ENCODE assay signal across 8 mouse cellular contexts in genomic region chr4:130878273-130879047, GRCm38 (mm10). TPM values are rescaled to one million over a fixed set of nuclear protein-coding genes. Genes with fewer than 3 reads are reported as not detected.
A peak's percentile ranks its signal among the peaks of the same experiment; 100 is the strongest.
DNase-seq lines count a peak whose midpoint lies in the region; ATAC-seq and TF ChIP-seq lines count a peak whose summit lies in the region.

No protein-coding gene starts in this region.

- ATAC-seq in forebrain, embryonic 11.5 days (replicated peaks; ENCODE audit: low FRiP score): peak; percentile 79
- ATAC-seq in heart, embryonic 16.5 days (replicated peaks; ENCODE audit: extremely low read depth, insufficient read depth, low FRiP score): peak; percentile 62
- no peak for ATAC-seq in liver, embryonic 14.5 days (ENCODE audit: insufficient read depth)
- ATAC-seq in neural tube, embryonic 12.5 days (ENCODE audit: low FRiP score, low read depth): peak; percentile 81
- ATAC-seq in stomach, postnatal 0 days (ENCODE audit: low FRiP score, low TSS enrichment): peak; percentile 65

- TF ChIP-seq CTCF in liver, embryonic 14.5 days (IDR thresholded peaks at IDR 0.05; ENCODE audit: low read depth): peak; percentile 85
- TF ChIP-seq CTCF in stomach, postnatal 0 days (IDR thresholded peaks at IDR 0.05; ENCODE audit: low read depth): peak; percentile 93

- H3K27me3 ChIP-seq in forebrain, embryonic 11.5 days (ENCODE audit: control insufficient read depth, insufficient read depth, low read length): peaks cover 11% of the 10 kb centered on the region
- peaks cover 10% of the 10 kb centered on the region for H3K27me3 ChIP-seq in heart, embryonic 16.5 days (ENCODE audit: control insufficient read depth, insufficient read depth, low read length)
- no peaks in the 10 kb centered on the region; the same call in 1 of the 2 replicates for H3K27me3 ChIP-seq in liver, embryonic 14.5 days (ENCODE audit: control insufficient read depth, insufficient read depth, low read length)
- peaks cover 40% of the 10 kb centered on the region for H3K27me3 ChIP-seq in neural tube, embryonic 12.5 days (replicated peaks)
- H3K27me3 ChIP-seq in stomach, postnatal 0 days (ENCODE audit: control insufficient read depth, insufficient read depth, low read length): no peaks in the 10 kb centered on the region

- peaks cover 7% of the 10 kb centered on the region; the same call in 1 of the 2 replicates for H3K4me1 ChIP-seq in forebrain, embryonic 11.5 days (replicated peaks; ENCODE audit: control insufficient read depth, insufficient read depth, low read length)
- H3K4me1 ChIP-seq in heart, embryonic 16.5 days (ENCODE audit: control insufficient read depth, insufficient read depth, low read length): peaks cover 19% of the 10 kb centered on the region
- no peaks in the 10 kb centered on the region for H3K4me1 ChIP-seq in liver, embryonic 14.5 days (replicated peaks; ENCODE audit: control insufficient read depth in 2 of 2, insufficient read depth in 2 of 2, low read length in 1 of 2)
- H3K4me1 ChIP-seq in neural tube, embryonic 12.5 days: peaks cover 28% of the 10 kb centered on the region
- H3K4me1 ChIP-seq in stomach, postnatal 0 days (replicated peaks; ENCODE audit: control insufficient read depth, insufficient read depth): no peaks in the 10 kb centered on the region

- H3K4me2 ChIP-seq in forebrain, embryonic 11.5 days (ENCODE audit: low read depth, low read length, severe bottlenecking): peak overlapping the region; percentile 31
- peak overlapping the region; percentile 63 for H3K4me2 ChIP-seq in heart, embryonic 16.5 days (ENCODE audit: low read depth, low read length)
- no peak overlapping the region for H3K4me2 ChIP-seq in liver, embryonic 14.5 days (ENCODE audit: low read depth)
- H3K4me2 ChIP-seq in neural tube, embryonic 12.5 days (replicated peaks): peak overlapping the region; percentile 43
- H3K4me2 ChIP-seq in stomach, postnatal 0 days (replicated peaks; ENCODE audit: low read depth): peak overlapping the region; percentile 44

- peak overlapping the region; percentile 53 for H3K9ac ChIP-seq in forebrain, embryonic 11.5 days (ENCODE audit: low read length)
- peak overlapping the region; percentile 59 for H3K9ac ChIP-seq in heart, embryonic 16.5 days (ENCODE audit: low read length)
- no peak overlapping the region for H3K9ac ChIP-seq in liver, embryonic 14.5 days (replicated peaks)
- H3K9ac ChIP-seq in neural tube, embryonic 12.5 days: 0 out of 2 replicates have a peak overlapping the region, but pooled peaks have one; percentile 18
- no peak overlapping the region for H3K9ac ChIP-seq in stomach, postnatal 0 days (ENCODE audit: low read length)

- WGBS in forebrain, embryonic 11.5 days: 9% methylated on average over 21 of the region's 21 CpGs
- 7% methylated on average over 21 of the region's 21 CpGs for WGBS in heart, embryonic 16.5 days
- WGBS in liver, embryonic 14.5 days (ENCODE audit: insufficient replicate concordance): 8% methylated on average over 21 of the region's 21 CpGs
- WGBS in neural tube, embryonic 12.5 days: 5% methylated on average over 21 of the region's 21 CpGs
- whole genome bisulfite sequencing in stomach, postnatal 0 days: 6% methylated on average over 21 of the region's 21 CpGs

- H3K27ac ChIP-seq in forebrain, embryonic 11.5 days (ENCODE audit: low read depth, low read length): no peak overlapping the region
- peak overlapping the region; percentile 65 for H3K27ac ChIP-seq in heart, embryonic 16.5 days (ENCODE audit: low read length)
- H3K27ac ChIP-seq in liver, embryonic 14.5 days: no peak overlapping the region
- no peak overlapping the region for H3K27ac ChIP-seq in neural tube, embryonic 12.5 days
- no peak overlapping the region for H3K27ac ChIP-seq in stomach, postnatal 0 days (replicated peaks)

- H3K4me3 ChIP-seq in forebrain, embryonic 11.5 days (ENCODE audit: low read depth, low read length): no peak overlapping the region
- H3K4me3 ChIP-seq in heart, embryonic 16.5 days (ENCODE audit: low read length): peak overlapping the region; percentile 31
- H3K4me3 ChIP-seq in liver, embryonic 14.5 days (ENCODE audit: insufficient read depth in 1 of 2, low read depth in 2 of 2, low read length in 2 of 2): no peak overlapping the region
- H3K4me3 ChIP-seq in neural tube, embryonic 12.5 days: no peak overlapping the region
- H3K4me3 ChIP-seq in stomach, postnatal 0 days (ENCODE audit: low read depth, low read length): no peak overlapping the region

- no peak for TF ChIP-seq EP300 in liver, embryonic 14.5 days (IDR thresholded peaks at IDR 0.05; ENCODE audit: low read depth)
- no peak for TF ChIP-seq EP300 in stomach, postnatal 0 days (optimal IDR thresholded peaks at IDR 0.05)

- no peaks in the 10 kb centered on the region for H3K36me3 ChIP-seq in forebrain, embryonic 11.5 days (ENCODE audit: control insufficient read depth, insufficient read depth, low read length)
- H3K36me3 ChIP-seq in heart, embryonic 16.5 days (ENCODE audit: control insufficient read depth, insufficient read depth): no peaks in the 10 kb centered on the region
- H3K36me3 ChIP-seq in liver, embryonic 14.5 days (replicated peaks; ENCODE audit: control insufficient read depth, insufficient read depth, low read depth): no peaks in the 10 kb centered on the region
- H3K36me3 ChIP-seq in neural tube, embryonic 12.5 days: no peaks in the 10 kb centered on the region
- H3K36me3 ChIP-seq in stomach, postnatal 0 days (ENCODE audit: control insufficient read depth, insufficient read depth, low read length): no peaks in the 10 kb centered on the region

- DNase-seq in CD4-positive helper T cell, adult 2 months (ENCODE audit: low read depth, low spot score): peak; percentile 76
- DNase-seq in brain, embryonic 18.5 days (ENCODE audit: low read depth, low spot score): peak; percentile 71
- peak; percentile 95 for DNase-seq in forebrain, embryonic 11.5 days (ENCODE audit: low spot score)
- peak; percentile 83 to 95 for DNase-seq in kidney, postnatal 25 days
- DNase-seq in liver, embryonic 14.5 days (ENCODE audit: low read depth in 3 of 3, low spot score in 3 of 3): peak; percentile 27 to 44 (median 41)
- DNase-seq in stomach, postnatal 0 days (ENCODE audit: low spot score): peak; percentile 91

- no peaks in the 10 kb centered on the region for H3K9me3 ChIP-seq in forebrain, embryonic 11.5 days (ENCODE audit: control insufficient read depth, low read length)
- no peaks in the 10 kb centered on the region for H3K9me3 ChIP-seq in heart, embryonic 16.5 days (replicated peaks; ENCODE audit: control insufficient read depth, low read length)
- H3K9me3 ChIP-seq in liver, embryonic 14.5 days (ENCODE audit: control insufficient read depth, low read length): no peaks in the 10 kb centered on the region
- no peaks in the 10 kb centered on the region for H3K9me3 ChIP-seq in neural tube, embryonic 12.5 days
- H3K9me3 ChIP-seq in stomach, postnatal 0 days (ENCODE audit: control insufficient read depth, low read length): no peaks in the 10 kb centered on the region

RNA-seq across cellular contexts. Expression of gene Laptm5, which starts 34.5 kb away (rescaled TPM):
- polyA plus RNA-seq in forebrain, embryonic 11.5 days (2014; fragmentation: Nextera tagmentation; extraction: Ambion mirVana): 17.2 and 20.7 TPM in 2 replicates
- polyA plus RNA-seq in heart, embryonic 16.5 days (2015; fragmentation: Nextera tagmentation; extraction: Ambion mirVana): 37.5 and 61.2 TPM in 2 replicates
- 31.0 and 47.7 TPM in 2 replicates for polyA plus RNA-seq in liver, embryonic 14.5 days (2012; rRNA removed)
- 59.4 and 64.3 TPM in 2 replicates for polyA plus RNA-seq in liver, embryonic 14.5 days (2014; fragmentation: Nextera tagmentation; extraction: Ambion mirVana)
- 23.0 and 25.2 TPM in 2 replicates for polyA plus RNA-seq in neural tube, embryonic 12.5 days (2016; fragmentation: Nextera tagmentation; extraction: Ambion mirVana)
- polyA plus RNA-seq in stomach, postnatal 0 days (2015; fragmentation: Nextera tagmentation; extraction: Ambion mirVana): 30.5 and 34.0 TPM in 2 replicates

Comparison
In these comparisons a context has a peak if more than half of its experiments do, and no peak if none do; other contexts are left out.
1. DNase-seq: peak in every context shown above with its lines; median percentile 95 in forebrain, embryonic 11.5 days; 91 in stomach, postnatal 0 days; 89 in kidney, postnatal 25 days; 76 in CD4-positive helper T cell, adult 2 months; 71 in brain, embryonic 18.5 days; 41 in liver, embryonic 14.5 days.
2. H3K9ac ChIP-seq: peak in forebrain, embryonic 11.5 days (single experiment), heart, embryonic 16.5 days (single experiment) and neural tube, embryonic 12.5 days (single experiment); none in liver, embryonic 14.5 days (single experiment) and stomach, postnatal 0 days (single experiment).